Mouse (Mus musculus) spleen, adult 2 months (tissue): ENCODE data around the gene Tpte.

ENCODE experiments used
- CTCF ChIP-seq: fragments of 200-500 bp; IDR thresholded peaks from 2 replicates; pipeline ENCODE4 v1.5.1; 2011; ENCODE audit warnings: mild to moderate bottlenecking, inconsistent platforms; ENCODE audit not compliant: insufficient read depth, insufficient read length, insufficient replicate concordance; ENCODE audit errors: extremely low read depth
- POLR2A ChIP-seq: fragments of 200-500 bp; IDR thresholded peaks from 2 replicates; pipeline ENCODE4 v1.6.1; 2011; ENCODE audit warnings: low read depth, low read length, inconsistent platforms

DNA sequence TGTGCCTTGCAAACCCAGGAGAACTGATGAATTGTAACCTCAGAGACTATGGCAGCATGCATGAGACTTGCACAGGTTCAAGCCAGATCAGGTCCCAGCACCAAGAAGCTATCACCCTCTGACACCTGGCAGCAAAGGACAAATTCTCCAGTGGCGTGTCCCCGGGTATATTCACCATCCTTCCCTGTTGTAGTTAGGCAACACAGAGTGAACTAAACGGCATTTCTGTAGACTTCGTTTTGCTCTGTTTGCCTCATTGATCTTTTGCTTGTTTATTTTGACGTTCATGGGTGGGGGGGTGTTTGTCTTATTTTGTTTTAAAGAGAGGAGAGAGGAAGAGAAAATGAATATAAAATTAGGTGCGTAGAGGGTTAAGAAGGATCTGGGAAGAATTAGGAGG lies 101.9 kb downstream of the Tpte start:
- TF ChIP-seq POLR2A = no peak
- TF ChIP-seq CTCF = no peak
